Mouse (Mus musculus) myocyte (in vitro differentiated cells): ENCODE measurements around the gene Mrc1.

Experiments used
- CEBPB ChIP-seq: IDR thresholded peaks from 2 replicates; pipeline ENCODE4 v1.6.1; 2011; ENCODE audit warnings: mild to moderate bottlenecking, moderate library complexity; ENCODE audit not compliant: poor library complexity, insufficient read depth, severe bottlenecking
- E2F4 ChIP-seq: IDR thresholded peaks from one replicate; pipeline ENCODE4 v1.6.1; 2011; ENCODE audit warnings: mild to moderate bottlenecking, control low read depth, moderate library complexity; ENCODE audit not compliant: insufficient read depth
- MAX ChIP-seq: IDR thresholded peaks from one replicate; pipeline ENCODE4 v1.6.1; 2011; ENCODE audit warnings: low read depth, mild to moderate bottlenecking, control low read depth
- MYOD1 ChIP-seq, 3 experiments: IDR thresholded peaks; one replicate each; pipeline ENCODE4 v1.6.1; 2011; ENCODE audit warnings: control low read depth in 2 of 3, low read depth in 2 of 3, mild to moderate bottlenecking in 2 of 3, moderate library complexity in 1 of 3; ENCODE audit not compliant: insufficient read length in 2 of 3, control insufficient read depth in 1 of 3
- MYOG ChIP-seq, 3 experiments: IDR thresholded peaks; one replicate each; pipeline ENCODE4 v1.6.1; 2011; ENCODE audit warnings: control low read depth in 2 of 3, low read depth in 2 of 3, mild to moderate bottlenecking in 2 of 3; ENCODE audit not compliant: insufficient read length in 2 of 3, control insufficient read depth in 1 of 3, insufficient read depth in 1 of 3
- POLR2A ChIP-seq: IDR thresholded peaks from one replicate; pipeline ENCODE4 v1.6.1; 2011; ENCODE audit warnings: low read depth, mild to moderate bottlenecking, control low read depth, moderate library complexity; ENCODE audit not compliant: insufficient read length
- POLR2AphosphoS2 ChIP-seq: IDR thresholded peaks from one replicate; pipeline ENCODE4 v1.6.1; 2011; ENCODE audit warnings: low read depth, control low read depth; ENCODE audit not compliant: insufficient read length
- REST ChIP-seq: IDR thresholded peaks from one replicate; pipeline ENCODE4 v1.6.1; 2011; ENCODE audit warnings: mild to moderate bottlenecking, control low read depth, moderate library complexity; ENCODE audit not compliant: insufficient read depth, insufficient read length
- SRF ChIP-seq: IDR thresholded peaks from one replicate; pipeline ENCODE4 v1.6.1; 2011; ENCODE audit warnings: low read depth; ENCODE audit not compliant: control insufficient read depth, insufficient read length
- TCF12 ChIP-seq: IDR thresholded peaks from one replicate; pipeline ENCODE4 v1.6.1; 2011; ENCODE audit warnings: mild to moderate bottlenecking, control low read depth; ENCODE audit not compliant: poor library complexity, insufficient read depth, severe bottlenecking
- USF1 ChIP-seq: IDR thresholded peaks from one replicate; pipeline ENCODE4 v1.6.1; 2011; ENCODE audit warnings: low read depth, mild to moderate bottlenecking, control low read depth, moderate library complexity

DNA sequence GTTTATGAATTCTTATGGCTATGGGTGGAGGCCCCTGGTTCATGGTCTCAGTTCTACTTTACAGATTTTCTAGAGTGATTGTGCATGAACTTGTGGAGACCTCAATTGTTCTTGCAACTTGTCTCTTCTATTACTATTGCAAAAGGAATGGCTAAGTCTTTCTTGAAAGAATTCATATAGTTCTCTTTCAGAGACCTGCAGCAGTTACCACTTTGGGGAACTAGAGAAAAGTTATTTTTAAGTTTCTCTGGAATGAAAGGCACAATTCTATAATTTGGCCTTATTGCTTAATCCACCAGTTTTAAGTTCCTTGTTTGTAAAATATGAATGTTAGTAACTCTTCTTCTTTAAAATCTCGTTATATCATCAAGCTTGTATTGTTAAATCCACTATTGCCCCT lies 32.9 kb downstream of the Mrc1 start:
- no peak for TF ChIP-seq MYOG (IDR thresholded peaks at IDR 0.05; ENCODE audit: control insufficient read depth in 1 of 3, insufficient read depth in 1 of 3, insufficient read length in 2 of 3, low read depth in 2 of 3)
- no peak for TF ChIP-seq MAX
- no peak for TF ChIP-seq POLR2AphosphoS2
- no peak for TF ChIP-seq POLR2A
- TF ChIP-seq E2F4 = no peak
- no peak for TF ChIP-seq USF1
- TF ChIP-seq CEBPB = no peak
- no peak for TF ChIP-seq SRF
- TF ChIP-seq TCF12 = no peak
- TF ChIP-seq MYOD1 (IDR thresholded peaks at IDR 0.05; ENCODE audit: control insufficient read depth in 1 of 3, insufficient read length in 2 of 3, low read depth in 2 of 3) = no peak
- TF ChIP-seq REST = no peak
